Mouse (Mus musculus) embryonic fibroblast, embryonic 13.5 days (primary cell): Measurements from ENCODE around the gene Chrm4.

Experiments
- CTCF ChIP-seq: IDR thresholded peaks from 2 replicates; pipeline ENCODE4 v1.5.1; 2011; ENCODE audit warnings: mild to moderate bottlenecking, control low read depth, low read length, moderate library complexity, borderline replicate concordance; ENCODE audit not compliant: insufficient read depth
- POLR2A ChIP-seq: IDR thresholded peaks from 2 replicates; pipeline ENCODE4 v1.6.1; 2011; ENCODE audit warnings: low read depth, mild to moderate bottlenecking, control low read depth, low read length, moderate library complexity

GRCm38 (mm10) chr2:91960459-91960858 is 33.4 kb downstream of the Chrm4 start:
- TF ChIP-seq CTCF (no peak), POLR2A (no peak)
